Mouse (Mus musculus) Muller cell, postnatal 12 days (primary cell): ENCODE data around the gene 1700037H04Rik.

Source experiments
- DNase-seq: peaks from one replicate; pipeline ENCODE4 v3.0.0-alpha.2; 2015; ENCODE audit errors: inconsistent ontology term

Gene 1700037H04Rik

DNA sequence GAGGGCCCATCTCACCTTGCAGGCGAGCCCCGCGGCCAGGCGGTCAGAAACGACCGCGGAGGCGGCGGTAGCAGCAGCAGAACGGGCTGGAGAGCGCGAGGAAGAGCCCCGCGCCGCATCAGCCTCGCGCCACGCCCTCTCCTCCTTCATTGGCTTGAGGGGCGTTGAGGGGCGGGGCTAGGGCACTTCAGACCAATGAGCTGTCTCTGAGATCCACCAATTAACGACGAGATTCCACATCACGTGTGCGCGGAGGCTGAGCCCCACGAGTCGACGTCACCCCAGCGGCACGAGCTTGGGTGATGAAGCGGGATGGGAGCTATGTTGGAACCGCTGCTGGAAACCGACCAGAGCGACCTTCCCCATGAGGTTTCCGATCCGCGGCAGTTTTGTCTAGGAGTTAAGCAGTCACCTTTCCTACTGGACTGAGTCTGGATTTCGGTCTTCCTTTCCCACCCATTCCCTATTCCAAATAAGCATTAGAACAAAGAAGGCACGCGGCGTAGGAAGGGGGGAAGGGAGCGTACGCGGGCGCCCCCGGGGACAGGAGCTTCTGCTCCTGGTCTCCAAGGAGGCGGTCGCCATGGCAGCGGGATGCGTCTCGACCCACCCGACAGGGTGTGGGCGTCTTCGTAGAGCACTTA is at the start of gene 1700037H04Rik:
Gene 1700037H04Rik (minus strand): TSS at position 144 of the 644 bp plus-strand sequence.
- peak; percentile 99 for DNase-seq

DNA sequence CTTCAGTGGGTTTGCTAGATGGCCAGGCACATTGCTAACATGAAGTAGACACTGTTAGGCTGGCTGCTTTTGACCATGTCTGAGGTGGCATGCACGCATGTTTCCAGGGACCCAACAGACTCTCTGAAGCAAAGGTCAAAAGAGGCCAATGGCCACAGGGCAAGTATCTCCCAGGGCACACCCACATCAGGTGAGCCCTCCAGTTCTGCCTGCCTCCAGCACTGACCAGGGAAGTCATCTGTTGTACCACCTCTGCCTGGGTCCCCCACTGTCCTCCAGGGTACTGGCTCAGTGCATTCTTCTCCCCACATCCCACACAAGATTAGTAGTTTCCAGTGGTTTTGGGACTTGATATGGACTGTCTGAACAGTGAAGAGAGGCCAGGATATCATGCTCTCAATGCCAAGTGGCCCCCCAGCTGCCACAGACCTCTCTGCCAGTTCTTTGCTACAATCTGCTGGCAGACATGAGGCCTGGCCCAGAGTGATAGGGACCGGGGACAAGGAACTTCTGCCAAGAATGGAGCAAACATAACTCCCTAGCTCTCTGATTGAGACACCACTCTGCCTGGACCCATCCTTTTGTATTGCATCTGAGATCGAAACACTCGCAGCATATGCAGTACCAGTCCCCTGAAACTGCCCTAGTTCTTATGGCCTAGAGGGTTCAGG is 49.4 kb upstream of the 1700037H04Rik start:
- no peak for DNase-seq

DNA sequence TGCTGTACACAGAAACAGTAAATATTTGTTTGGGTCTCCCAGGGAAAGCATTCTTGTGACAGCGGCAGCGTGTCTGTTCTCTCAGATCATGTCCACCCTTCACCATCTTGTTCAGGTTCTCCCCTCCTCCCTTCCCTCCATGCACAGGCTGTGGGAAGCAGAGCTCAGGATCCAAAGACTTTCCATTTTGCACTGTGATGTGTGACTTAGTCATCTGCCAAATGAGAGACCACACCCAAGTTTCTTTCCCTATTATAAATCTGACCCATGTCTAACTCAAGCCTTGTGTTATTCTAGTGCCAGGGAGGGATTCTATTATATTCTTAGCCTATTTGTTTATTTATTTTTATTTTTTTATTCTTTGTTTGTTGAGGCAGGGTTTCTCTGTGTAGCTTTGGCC is 48.5 kb upstream of the 1700037H04Rik start:
- DNase-seq = no peak

DNA sequence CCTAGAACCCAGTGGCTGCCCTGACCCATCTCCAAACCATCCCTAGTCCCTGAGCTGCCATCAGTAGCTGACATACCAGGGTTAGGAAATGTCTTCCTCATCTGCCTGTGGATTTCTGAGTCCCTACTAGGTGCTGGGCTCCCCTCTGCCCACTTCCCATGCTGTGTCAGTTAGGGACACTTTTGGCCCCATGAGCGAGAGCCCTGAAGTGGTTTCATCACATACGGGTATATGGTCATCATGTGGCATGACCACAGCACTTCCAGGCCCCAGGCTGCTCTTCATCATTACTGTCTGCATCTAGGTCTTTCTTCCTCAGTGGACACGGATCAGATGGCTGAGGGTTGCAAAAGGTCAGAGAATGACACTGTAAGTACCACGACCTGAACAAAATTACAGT is 46.9 kb upstream of the 1700037H04Rik start, which contains the start of gene Ap5s1:
Gene Ap5s1 (plus strand): TSS at position 301 of the 400 bp plus-strand sequence.
- no peak for DNase-seq

DNA sequence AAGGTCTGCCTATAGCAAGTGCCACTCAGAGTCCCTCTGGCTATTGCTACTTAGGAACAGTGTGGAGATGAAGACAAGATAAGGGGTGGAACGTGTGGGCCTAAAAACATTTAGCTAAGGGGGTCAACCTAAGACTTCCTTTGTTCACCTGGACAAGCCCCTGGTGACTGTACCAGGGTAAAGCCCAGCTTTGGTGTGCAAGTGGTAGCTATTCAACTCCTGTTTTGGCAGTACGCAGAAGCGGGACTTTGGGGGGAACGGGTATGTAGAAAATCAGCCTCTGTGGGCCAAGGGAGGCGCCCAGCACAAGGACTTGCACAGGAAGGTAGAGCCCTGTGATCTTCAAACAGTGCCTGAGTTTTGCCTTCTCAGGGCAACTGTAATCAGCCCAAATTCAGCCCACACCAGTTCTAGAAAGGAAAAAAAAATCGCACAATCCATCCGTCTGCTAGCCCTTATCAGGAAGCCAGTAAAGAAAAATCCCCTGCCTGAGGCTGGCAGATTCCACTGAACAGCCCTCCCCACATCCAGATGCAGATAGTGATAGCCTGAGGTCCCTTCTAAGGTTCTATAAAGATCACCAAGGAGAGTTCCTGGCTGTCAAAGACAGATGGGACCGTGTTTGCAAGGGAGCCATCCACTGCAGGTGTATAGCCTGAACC is 45.8 kb upstream of the 1700037H04Rik start:
- no peak for DNase-seq

DNA sequence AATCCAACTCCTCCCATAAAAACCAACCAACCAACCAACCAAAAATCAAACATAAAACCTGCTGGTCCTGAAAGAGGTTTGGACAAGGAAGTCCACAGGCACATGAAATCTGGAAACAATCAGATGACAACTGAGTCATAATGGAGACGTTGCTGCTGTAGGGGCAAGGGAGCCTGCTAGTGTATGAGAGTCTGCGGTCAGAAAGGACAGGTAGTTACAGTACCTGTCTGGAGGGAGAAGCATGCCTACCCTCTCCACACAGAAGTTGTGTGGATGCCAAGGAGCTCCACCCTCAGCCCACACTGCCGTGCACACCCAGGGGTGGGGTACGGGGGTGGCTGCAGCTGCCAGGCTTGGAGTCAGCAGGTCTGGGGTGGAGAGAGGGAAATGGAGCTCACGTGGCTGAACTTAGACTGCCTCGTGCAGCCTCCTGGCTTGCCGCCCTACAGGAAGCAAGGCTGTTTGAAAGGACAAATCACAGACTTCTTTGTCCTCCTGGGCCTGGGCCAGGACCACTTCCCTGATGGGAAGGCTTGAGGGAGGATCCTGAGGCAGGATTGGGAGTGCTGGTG is 44.6 kb upstream of the 1700037H04Rik start:
- peak; percentile 90 for DNase-seq

DNA sequence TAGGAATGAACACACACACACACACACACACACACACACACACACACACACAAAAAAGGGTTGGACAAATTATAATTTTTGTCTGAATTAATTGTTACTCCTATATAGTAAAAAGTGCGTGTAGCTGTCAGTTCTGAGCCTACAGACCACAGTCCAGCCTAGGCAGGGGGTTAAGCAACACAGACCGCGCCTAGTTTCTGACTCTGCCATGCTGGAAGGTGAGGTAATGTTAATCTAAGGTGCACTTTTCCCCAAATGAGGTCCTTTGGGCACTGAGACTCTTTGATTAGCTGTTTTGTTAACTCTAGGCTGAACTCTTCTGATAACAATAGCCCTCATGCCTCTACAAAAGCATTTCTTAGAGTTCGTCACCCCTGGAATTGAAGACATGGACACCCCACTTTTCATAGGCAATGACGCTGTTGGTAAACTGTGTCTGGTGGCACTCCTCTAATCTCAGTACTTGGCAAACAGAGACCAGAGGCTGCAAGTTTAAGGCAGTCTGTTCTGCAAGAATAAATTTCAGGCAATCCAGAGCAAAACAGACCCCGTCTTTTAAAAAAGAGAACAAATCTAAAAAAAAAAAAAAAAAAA is 44.0 kb upstream of the 1700037H04Rik start:
- no peak for DNase-seq

DNA sequence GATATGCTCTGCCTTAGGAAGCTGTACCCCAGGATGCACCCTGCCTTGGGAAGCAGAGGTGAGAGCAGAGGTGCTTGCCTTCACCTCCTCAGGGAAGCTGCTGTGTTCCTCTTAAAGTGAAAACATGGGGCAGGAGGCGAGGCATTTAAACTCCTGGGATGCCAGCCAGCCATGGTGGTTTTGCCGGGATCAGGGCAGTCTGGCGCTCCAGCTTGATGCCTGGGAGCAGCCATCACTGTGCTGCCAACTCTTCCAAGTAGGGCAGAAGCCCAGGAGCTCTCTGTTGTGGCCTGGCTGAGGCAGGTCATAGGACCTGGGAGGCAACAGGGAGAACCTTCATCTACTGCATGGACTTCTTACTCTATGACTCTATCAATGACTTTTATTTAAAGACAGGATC is 41.4 kb upstream of the 1700037H04Rik start:
- DNase-seq = no peak

DNA sequence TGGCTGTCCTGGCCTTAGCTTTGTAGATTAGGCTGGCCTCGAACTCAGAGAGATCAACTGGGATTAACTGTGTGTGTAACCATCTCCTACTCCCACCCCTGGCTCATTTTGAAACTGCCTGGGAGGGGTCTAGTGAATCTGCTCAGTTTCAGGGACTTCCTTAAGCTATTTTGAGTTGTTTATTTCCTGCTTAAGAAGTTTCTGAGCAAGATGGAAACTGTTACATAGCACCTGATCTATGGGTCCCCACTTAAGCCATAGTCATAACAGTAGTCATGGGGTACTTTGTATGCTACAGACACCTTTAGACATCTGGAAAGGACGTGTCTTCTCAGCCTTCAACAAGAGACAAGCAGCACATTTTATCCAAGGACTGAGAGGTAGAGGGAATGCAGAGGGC is 40.8 kb upstream of the 1700037H04Rik start:
- DNase-seq = no peak

DNA sequence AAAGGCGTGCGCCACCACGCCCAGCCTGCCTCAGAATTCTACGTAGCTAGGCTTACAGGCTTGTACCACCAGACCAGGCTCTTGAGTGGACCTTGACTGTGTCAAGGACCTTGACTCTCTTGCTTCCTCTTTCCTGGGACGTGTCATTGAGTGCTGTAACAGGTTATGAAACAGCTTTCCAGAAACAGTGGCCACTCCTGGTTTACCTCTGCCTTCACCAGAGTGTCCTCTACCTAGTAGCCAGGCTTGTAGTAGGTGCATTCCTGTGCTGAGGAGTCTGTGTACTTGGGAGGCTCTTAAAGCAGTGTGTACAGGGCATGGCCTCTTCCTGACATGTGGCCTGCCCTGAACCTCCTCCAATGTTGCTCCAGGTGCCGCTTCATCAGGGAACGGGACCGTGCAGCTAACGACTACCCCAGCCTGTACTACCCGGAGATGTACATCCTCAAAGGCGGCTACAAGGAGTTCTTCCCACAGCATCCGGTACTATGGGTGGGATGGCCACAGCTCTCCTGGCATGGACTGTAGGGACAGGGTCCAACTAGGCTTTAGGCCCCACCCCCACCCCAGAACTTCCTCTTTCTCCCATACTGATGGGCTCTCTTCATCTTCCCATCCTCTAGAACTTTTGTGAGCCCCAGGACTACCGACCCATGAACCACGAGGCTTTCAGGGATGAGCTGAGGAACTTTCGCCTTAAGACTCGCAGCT is 36.9 kb upstream of the 1700037H04Rik start:
- no peak for DNase-seq

DNA sequence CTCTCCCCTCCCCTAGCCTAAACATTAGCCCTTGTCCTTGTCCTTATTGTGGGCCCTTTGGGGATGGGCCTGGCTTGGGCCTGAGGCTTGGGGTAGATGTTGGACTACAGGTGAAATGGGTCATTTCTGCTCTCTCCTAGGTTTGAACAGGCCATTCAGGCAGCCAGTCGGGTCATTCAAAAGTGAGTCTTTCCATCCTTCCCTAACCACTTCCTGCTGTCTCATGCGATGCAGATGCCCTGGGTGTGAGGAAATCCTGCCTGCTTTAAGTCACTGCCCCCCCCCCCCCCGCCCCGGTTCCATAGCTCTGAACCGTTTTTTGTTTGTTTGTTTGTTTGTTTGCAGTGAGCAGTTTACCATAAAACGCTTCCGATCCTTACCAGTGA is 31.1 kb upstream of the 1700037H04Rik start:
- no peak for DNase-seq

DNA sequence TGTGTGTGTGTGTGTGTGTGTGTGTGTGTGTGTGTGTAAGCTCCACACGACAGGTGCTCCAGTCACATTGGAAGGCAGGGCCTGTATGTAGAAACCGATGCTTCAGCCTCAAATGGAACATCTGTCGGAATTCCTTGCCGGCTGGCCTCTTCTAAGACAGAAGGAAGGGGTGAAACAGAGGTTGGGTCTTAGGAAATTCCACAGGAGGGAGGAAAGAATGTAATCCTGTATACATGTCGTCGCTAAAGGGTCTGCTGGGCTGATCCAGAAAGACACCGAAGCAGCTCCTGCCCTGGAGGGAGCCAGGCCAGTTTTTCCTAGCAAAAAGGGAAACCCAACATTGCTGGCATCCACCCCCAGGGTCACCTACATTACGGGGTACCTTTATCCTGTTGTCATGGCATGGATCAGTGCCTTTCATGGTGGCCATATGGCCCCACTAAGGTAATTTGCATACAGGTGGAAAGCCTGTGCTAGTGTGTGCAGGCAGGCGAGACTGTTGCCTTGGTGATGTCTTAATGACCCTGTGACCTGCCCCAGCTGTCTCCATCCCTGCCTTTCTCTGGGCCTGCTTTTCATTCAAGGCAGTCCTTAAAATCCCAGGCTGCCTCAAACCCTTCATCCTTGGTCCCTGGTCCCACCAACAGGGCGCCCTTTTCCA is 30.6 kb upstream of the 1700037H04Rik start:
- DNase-seq = no peak

DNA sequence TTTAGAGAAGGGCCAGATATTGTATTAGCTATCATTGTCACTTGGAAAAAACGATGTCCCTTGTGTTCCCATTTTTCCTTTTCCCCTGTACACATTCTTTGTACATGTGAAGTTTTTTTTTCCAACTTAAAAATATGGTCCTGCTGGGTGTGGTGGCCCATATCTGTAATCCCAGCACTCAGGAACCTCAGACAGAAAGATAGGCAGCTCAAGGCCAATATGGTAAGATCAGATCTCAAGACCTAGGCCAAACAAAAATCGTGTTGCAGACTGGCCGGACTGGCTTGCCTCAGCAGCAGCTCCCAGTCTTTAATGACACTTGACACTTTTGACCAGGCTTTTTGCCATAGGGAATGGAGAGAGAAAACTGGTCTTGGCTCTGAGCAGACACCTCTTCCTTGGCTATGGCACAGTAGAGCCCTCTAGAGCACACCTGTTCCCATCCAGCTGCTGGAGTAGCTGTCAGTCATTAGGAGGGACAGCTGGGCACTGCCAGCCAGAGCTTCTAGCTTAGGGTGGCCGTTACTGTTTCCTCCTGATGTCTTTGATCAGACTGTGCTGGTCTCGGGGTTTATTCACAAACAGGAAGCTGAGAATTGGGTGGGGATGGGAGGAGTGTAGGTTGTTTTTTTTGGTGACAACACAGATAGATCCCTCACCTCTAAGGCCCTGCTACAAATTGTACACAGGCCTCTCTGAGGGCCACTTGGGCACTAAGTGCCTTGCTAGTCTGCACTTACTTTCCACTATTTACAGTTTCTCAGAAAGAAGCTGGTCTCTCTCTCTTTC is 29.8 kb upstream of the 1700037H04Rik start:
- no peak for DNase-seq

DNA sequence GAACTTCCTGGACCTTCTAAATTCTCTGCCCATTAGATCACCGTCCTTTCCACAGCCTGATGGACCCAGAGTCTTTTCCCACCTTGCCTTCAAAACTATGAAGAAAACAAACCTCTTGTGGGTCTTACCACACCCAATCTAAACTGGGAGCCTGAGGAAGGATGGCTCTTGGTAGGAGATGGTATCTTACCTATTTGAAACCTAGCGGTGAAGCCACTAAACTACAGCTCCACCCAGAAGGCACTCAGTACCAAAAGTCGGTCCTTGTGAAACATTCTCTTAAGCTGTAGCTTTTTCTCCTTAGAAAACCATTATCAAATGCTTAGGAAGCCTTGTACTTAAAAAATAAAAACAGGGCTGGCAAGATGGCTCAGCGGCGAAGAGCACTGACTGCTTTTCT is 28.4 kb upstream of the 1700037H04Rik start:
- DNase-seq = no peak

DNA sequence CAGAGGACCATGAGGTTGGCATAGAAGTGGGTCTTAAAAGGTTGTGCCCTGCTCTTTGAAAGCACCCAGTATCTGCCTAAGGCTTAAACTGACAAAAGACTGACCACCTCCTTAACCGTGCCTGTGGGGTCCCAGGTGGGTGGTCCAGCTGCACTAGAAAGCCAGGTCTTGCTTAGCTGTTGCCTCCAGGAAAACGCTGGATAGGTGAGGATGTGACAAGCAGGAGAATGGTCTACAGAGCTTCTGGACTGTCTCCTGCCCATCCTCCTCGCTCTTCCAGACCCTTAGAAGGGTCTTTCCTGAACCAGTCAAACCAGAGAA is 27.7 kb upstream of the 1700037H04Rik start:
- DNase-seq = no peak

DNA sequence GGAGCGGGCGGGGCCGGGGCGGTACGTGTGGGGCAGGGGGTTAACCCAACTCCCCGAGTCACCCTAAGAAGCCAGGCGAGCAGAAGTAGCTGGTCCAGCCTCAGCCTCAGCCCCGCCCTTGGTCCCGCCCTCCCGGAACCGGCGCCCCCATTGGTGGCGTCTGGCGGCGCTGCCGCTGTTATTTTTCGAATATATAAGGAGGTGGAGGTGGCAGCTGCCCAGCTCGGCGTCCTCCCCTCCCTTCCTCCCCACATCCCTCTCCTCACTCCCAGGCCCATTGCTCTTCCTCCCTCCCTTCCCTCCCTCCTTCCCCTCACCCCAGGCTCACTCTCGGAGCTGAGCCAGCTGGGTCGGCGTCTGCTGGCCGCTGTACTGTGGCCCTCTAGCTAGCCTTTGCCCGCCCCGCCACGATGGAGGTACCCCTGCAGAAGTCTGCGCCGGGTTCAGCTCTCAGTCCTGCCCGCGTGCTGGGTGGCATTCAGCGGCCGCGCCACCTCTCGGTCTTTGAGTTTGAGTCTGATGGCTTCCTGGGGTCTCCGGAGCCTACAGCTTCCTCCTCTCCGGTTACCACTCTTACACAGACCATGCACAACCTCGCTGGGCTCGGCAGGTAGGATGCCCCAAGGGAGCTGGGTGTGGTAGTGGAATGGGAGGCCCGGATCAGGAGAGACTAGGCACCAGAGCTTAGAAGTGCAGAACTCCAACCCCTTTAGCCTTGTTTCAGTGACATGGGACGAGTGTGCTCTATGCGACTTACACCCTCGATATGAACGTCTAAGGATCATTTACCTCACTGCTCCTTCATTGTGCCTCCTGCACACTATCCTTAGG is 27.1 kb upstream of the 1700037H04Rik start, which contains the start of the genes Cdc25b and Spef1:
Gene Cdc25b (plus strand): TSS at position 179 of the 831 bp plus-strand sequence.
Gene Spef1 (minus strand): TSS at position 512 of the 831 bp plus-strand sequence.
- peak; percentile 94 for DNase-seq

DNA sequence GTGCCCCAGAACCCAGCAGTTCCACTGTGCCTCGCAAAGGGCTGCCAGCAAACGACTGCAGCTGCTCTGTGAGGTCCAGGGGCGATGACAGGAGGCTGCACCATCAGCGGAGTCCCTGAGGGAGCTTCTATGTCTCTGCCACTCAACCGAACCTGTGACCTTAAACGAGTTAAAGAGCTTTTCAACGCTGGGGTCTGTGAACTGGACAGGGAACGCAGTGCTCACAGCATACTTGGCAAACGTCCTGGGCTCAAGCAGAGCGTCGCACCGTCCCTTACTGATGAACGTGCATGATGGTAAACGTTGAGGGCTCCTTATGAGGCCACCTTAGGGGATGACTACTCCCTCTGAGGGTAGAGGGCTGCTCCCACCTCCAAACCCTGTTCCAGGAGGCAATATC is 26.5 kb upstream of the 1700037H04Rik start:
- no peak for DNase-seq

DNA sequence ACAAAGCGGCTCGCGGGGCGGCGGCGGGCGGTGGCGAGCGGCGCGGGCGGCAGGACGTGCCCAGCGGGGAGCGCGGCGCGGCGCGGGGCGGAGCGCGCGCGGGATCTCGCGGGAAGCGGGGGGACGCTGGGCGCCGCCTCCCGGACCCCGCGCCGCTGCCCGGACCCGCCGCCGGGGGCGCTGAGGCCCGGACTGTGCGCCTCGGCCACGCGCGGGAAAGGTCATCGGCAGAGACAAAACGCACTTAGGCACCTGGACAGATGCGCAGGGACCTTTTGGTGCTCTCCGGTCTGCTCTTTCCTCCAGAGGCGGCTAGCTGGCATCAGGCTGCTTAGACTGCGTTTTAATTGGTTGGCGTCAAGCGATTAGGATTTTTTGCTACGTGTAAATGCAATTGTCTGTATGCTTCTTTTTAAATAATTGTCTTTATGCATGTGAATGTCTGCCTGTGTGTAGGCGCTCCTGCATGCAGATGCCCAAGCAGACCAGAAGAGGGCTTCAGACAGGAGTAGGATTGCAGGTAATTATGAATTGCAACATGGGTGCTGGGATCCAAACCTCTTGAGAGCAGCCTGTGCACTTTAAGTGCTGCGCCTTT is 20.2 kb upstream of the 1700037H04Rik start, which contains the start of gene Cenpb:
Gene Cenpb (minus strand): TSS at position 78 of the 598 bp plus-strand sequence.
- DNase-seq = peak; percentile 88
